Mouse (Mus musculus) frontal cortex, postnatal 36 days (tissue): Measurements from ENCODE around the gene Gfral.
A peak's percentile ranks its signal among the peaks of the same experiment; 100 is the strongest.

Experiments
- DNase-seq, 2 experiments: peaks; one replicate each; pipeline ENCODE4 v3.0.0; 2022; ENCODE audit warnings: low spot score in 2 of 2

Gfral gene

GRCm38 (mm10) chr9:76213557-76213956 is at the start of gene Gfral:
Gene Gfral (minus strand): TSS chr9:76213657.
- no peak for DNase-seq

- no peak for DNase-seq
Observed at GRCm38 (mm10) chr9:76257731-76258130, 44.3 kb upstream of the Gfral start.

GRCm38 (mm10) chr9:76252544-76252943 is 39.1 kb upstream of the Gfral start:
- DNase-seq = no peak

DNA sequence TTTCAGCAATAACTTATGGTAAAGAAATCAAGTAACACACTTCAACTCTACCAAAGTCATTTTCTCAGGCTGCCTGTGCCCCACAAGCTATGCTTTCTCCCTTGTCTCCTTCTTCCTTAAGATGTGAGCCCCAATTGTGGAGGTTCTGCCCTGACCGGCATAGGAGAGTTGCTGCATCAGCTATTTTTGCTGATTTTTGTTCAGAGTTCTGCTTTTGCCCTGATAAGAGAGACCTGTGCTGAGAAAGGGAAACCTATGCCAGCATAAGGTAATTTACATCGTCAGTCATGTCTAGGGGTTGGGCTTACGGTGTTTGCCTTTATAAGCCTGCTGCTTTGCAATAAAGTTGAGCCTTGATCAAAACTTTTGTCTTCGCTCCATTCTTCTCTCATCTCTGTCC is 38.7 kb upstream of the Gfral start:
- no peak for DNase-seq

- no peak for DNase-seq
Observed at GRCm38 (mm10) chr9:76242322-76242721, 28.9 kb upstream of the Gfral start.

GRCm38 (mm10) chr9:76237946-76238345 is 24.5 kb upstream of the Gfral start:
- DNase-seq = no peak

DNA sequence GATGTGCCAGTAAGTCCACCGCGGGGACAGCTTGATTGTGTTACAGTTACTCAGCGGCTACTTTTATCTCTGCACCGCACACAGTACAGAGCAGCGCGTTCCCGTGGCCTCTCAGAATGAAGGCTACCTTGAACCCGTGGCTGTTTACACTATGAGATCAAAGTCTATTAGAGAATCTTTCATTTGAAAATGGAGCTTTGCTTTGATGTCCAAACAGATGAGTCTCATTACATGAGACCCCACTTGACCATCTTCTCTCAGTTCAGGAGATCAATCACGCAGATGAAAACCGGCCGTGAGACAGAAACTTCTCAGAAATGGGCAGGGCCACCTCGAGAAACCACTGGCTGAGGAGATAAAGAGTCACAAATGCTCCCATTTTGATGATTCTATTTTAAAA is 23.8 kb upstream of the Gfral start:
- DNase-seq = no peak

- peak; percentile 63 to 80 for DNase-seq
Observed at GRCm38 (mm10) chr9:76236626-76237025, 23.2 kb upstream of the Gfral start.

DNA sequence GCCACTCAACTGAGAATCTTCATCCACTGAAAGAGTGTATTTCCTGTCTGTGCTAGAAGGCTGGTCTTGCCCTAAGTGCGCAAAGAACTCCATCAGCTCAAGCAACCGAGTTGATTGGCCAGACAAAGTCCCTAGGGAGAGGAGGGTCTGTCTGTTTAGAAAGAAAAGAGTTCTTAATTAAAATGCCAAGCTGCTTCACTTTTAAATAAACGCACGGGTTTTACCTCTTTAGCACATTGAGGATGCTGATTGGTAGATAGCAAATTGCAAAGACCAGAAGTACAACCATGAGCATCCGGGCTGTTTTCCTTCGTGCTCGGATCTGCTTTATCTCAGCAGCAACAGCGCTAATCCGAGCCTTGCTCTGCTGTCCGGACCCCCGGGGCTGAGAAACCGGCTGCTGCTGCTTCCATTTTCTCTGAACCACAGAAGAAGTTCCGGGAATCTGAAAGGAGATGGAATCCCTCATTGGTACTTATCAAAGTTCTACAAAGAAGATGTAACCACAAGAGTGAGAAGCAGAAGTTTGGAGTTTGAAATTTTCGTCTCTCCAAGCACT is 22.6 kb upstream of the Gfral start:
- no peak for DNase-seq

DNA sequence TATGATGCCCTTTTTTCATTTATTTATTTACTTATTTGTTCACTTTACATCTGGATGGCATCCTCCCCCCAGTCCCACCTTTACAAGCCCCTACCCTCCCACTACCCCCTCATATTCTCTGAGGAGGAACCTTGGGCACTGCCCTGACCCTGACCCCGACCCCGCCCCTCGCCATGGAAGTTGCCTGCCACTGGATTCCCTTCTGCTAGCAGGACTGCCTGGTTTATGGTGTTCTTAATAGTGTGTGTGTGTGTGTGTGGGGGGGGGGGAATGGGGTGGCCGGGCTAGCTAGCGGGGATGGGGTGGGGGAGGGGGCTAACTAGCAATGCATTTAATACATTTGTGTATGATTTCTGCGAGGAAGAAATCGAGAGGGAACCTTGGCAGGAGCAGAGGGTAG is 21.4 kb upstream of the Gfral start:
- no peak for DNase-seq

GRCm38 (mm10) chr9:76230400-76230799 is 16.9 kb upstream of the Gfral start:
- no peak for DNase-seq

DNA sequence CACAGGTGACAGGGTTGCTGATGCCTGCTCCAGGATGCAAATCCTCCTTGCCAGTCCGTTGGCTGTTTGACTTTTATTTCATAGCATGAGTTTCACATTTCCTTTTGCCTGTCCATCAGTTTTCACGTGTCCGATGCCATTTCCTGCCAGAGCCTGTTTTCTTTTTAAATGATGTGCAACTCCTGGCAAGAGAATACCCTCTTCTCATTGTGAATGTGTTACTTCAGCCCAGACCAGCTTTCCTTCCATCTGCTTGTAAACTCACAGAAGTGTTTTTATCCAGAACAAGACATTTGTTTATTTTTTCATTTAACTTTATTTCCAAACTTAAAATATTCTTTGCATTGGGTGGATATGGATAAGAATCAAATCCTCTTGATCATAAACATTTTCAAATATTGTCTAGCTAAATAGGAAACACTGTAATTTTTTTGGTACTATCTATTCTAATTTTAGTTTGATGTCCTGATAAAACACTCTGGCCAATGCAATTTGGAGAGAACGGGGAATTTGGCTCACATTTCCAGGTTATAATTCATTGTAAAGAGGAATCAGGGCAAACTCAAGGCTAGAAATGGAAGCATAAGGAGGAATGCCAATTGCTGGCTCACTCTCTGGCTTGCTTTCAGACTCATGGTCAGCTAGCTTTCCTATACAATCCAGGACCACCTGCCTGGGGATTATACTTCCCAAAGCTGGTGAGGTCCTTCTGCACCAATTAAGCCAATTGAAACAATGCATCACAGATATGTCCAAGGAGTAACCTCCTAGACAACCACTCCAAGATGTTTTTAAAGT is 3.9 kb upstream of the Gfral start:
- no peak for DNase-seq

DNA sequence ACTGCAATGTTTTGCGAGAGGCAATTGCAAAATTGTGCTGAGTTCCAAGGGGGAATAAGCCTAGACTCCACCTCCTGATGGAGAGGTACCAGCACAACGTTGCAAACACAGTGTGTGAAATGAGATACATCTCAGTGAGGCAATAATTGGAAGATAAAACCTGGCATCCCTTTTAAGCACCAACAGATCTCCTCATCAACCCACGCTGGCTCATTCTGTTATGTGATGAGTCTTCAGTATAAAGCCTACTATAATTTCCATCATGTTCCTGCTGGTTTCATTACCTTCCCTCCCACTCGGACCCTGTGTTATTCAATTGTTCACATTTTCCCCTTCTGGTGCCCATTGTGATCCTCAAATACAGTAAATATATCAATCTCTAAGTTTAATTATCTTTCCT is 1.2 kb upstream of the Gfral start:
- DNase-seq = peak in 1 of 2 experiments; percentile 3

DNA sequence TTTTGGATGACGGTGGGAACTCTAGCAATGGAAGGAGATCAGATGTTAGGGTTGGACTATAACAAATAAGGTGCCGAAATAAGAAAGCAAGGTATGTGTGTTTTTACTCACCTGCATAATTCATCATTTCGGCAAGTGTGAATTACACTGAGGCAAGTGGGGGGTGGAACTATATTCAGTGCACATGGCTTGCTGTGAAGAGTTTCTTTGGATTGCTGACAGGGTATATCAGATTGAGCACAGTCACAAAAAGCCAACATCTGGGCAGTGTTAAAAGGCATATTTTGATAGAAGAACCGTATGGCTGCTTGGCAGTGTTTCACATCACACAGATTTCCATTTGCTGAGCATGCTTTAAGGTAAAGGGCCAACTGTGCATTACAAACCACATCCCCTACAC is 16.5 kb downstream of the Gfral start:
- peak in 1 of 2 experiments; percentile 32 for DNase-seq

GRCm38 (mm10) chr9:76179221-76179620 is 34.2 kb downstream of the Gfral start:
- DNase-seq = no peak

- peak in 1 of 2 experiments; percentile 2 for DNase-seq
Observed at GRCm38 (mm10) chr9:76172686-76173295, 40.7 kb downstream of the Gfral start.

- peak in 1 of 2 experiments; percentile 14 for DNase-seq
Observed at GRCm38 (mm10) chr9:76168355-76168754, 45.1 kb downstream of the Gfral start.

- DNase-seq = no peak
Observed at GRCm38 (mm10) chr9:76162446-76162845, 51.0 kb downstream of the Gfral start.

DNA sequence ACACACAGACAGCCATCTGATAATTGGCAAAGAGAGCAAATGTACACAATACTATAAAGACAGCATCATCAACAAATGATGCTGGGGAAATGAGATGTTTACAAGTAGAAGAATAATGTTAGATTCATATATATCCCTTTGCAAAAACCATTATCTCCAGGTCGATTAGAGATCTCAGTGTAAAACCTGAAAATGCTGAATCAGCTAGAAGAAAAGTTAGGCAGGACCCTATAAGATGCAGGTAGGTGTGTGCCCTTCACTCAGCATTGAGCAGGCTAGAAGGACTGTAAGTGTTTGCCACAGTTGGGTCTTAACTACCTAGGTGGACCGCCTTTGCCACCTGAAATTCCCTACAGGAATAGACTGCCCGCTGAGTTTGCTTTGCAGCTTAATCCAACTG is 67.9 kb downstream of the Gfral start:
- DNase-seq = no peak

DNA sequence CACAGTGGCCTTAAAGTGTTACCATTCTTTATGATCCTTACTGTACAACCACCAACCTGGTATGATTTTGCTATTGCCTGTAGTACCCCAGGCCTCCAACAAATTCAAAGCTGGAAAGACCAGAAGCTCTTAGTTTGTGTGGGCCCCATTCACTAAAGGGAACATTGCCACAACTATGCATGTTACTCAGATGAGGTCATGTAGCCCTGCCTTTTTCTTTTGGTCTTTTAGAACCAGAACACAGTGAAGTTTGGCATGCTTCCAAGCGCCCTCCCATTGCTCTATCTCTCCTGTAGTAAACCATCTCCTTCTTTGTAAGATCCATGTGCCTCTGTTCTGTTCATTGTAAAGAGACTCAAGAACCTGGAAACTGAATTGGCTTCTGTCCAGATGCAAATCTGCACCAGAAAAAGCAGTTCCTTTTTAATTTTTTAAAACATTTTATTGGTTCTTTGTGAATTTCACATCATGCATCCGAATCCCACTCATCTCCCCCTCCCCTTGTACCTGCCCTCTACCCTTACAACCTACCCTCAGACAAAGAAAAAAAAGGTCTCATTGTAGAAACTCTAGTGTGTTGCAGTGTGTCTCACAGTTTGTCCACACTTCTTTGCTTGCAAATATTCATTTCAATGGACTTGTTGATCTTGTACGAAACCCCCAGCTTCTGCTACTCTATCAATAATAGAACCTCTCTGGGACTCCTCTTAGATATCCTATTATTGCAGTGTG is 74.9 kb downstream of the Gfral start:
- DNase-seq = no peak

GRCm38 (mm10) chr9:76134042-76134441 is 79.4 kb downstream of the Gfral start:
- DNase-seq = no peak

DNA sequence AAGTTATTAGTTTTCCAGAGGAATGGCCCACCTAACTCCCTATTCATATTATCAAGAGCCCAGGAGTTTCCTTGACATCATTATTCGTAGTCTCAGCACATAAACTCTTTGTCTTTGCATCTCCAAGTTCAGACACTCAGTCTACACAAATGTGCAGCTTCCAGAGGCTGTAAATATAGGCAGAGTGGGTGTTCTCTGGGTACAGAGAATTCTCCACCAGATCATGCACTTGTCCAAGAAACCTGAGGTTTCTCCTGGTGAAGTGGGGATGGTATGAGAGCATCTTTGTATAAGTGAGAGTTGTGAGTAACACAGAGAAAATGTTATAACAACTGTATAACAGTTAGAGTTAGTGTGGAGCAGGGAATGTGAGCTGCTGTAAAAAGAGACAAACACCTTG is 84.1 kb downstream of the Gfral start:
- no peak for DNase-seq
